Mouse (Mus musculus) kidney, adult 10 weeks (tissue): ENCODE data around the gene Fah. TPM values are rescaled to one million over a fixed set of nuclear protein-coding genes. Genes with fewer than 3 reads are reported as not detected.

Experiments
- polyA plus RNA-seq: library from polyadenylated mRNA; stranded (reverse); fragments of 350-450 nt; fragmentation: Illumina TruSeq; extraction: RNeasy Lipid Tissue Mini Kit (QIAGEN cat#74804); gene quantifications from one replicate; pipeline ENCODE4 v1.2.3, GENCODE M21; 2014; ENCODE audit warnings: low read depth, low replicate concordance

Gene Fah
- 63.0 TPM for polyA plus RNA-seq

GRCm38 (mm10) chr7:84606293-84606749 lies at the start of gene Fah:
Gene Fah, minus strand, starts transcription at chr7:84606722.

Other genes starting within 250 kb of the Fah start
- gene Arnt2, start 196.5 kb downstream of the Fah start, polyA plus RNA-seq = 9.9 TPM
- 1.2 TPM for gene Gm2115, start 77.8 kb downstream of the Fah start, polyA plus RNA-seq
- gene Zfand6, start 83.2 kb upstream of the Fah start, polyA plus RNA-seq = 301 TPM
- not detected for gene Olfr291, start 246.8 kb upstream of the Fah start, polyA plus RNA-seq